Mouse (Mus musculus) liver, postnatal 0 days (tissue): Measurements from ENCODE around the gene Ccdc92b.

Experiments
- CTCF ChIP-seq: sonication (generic); IDR thresholded peaks from 2 replicates; pipeline ENCODE4 v1.5.1; 2016; ENCODE audit warnings: antibody characterized with exemption, low read depth
- EP300 ChIP-seq: IDR thresholded peaks from 2 replicates; pipeline ENCODE4 v1.6.1; 2016; ENCODE audit warnings: antibody characterized with exemption, low read depth, mild to moderate bottlenecking

DNA sequence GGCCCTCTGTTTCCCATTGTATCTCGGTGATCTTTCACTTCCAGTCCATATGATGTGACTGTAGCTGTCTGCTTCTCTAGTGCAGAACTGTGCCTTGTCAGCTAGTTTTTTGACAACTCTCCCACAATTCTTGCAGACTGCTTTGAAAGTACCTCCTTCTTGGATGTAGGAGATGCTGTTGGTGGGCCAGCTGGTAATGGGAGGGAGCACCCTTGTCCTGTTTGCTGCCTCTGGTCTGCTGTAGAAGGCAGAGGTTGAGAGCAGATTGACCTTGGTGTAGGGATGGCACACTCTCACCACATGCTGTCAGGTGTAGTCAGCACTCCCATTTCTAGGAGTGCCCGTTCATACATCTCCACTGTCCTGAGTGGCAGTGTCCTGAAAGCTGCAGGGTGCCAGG is 49.6 kb downstream of the Ccdc92b start:
- TF ChIP-seq CTCF (no peak), EP300 (no peak)
